Mouse (Mus musculus): ENCODE measurements around the gene Fndc11.

GRCm38 (mm10) chr2:181193044-181193443, 26.8 kb upstream of the Fndc11 start:
- TF ChIP-seq CTCF (IDR thresholded peaks at IDR 0.05; ENCODE audit: insufficient read depth, low read depth, low read length) (no peak), POLR2A (IDR thresholded peaks at IDR 0.05; ENCODE audit: insufficient read depth, low read depth, low read length) (no peak)

Data from olfactory bulb, adult 2 months (tissue).